Mouse (Mus musculus) testis, adult 2 months (tissue): ENCODE data around the gene Steap4.

Experiments used
- CTCF ChIP-seq: fragments of 200-500 bp; IDR thresholded peaks from 2 replicates; pipeline ENCODE4 v1.5.1; 2012; ENCODE audit warnings: low read depth, mild to moderate bottlenecking, inconsistent platforms, low read length, moderate library complexity; ENCODE audit not compliant: control insufficient read depth, insufficient read depth, insufficient replicate concordance
- POLR2A ChIP-seq: fragments of 200-500 bp; IDR thresholded peaks from 2 replicates; pipeline ENCODE4 v1.6.1; 2012; ENCODE audit warnings: low read depth, mild to moderate bottlenecking, inconsistent platforms, low read length, moderate library complexity; ENCODE audit not compliant: control insufficient read depth

DNA sequence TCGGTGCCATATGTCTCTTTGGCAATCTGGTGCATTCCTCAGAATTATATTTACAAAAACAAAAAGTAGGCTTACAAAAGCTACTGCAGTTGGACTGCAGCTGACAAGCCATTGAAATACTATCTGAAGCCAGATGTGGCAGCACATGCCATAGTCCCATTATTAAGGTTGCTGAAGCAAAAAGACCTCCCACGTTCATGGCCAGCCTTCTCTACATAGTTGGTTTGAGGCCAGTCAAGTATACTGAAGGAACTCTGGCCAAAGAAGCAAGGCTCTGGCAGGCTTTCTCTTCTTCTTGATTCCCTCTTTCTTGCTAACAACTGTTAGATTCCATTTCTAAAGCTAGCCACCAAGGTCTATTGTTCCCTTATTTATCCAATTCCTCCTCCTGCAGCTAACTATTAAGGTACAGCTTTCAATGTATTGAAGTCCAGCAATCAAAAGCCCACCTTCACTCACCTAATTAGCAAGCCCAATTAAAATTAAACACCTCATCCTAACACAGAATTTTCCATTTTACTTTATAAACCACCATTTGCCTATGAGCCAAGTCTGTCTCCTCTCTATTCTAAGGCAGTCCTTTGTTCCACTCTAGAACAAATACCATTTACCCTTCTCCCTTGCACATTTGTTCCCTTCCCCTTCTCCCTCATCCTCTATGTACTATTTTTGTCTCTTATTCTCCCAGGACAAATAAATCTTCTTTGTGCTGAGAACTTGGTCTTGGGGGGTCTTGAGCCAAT is 26.2 kb upstream of the Steap4 start:
- TF ChIP-seq CTCF (no peak), POLR2A (no peak)
